Mouse (Mus musculus): Measurements from ENCODE around the gene Tmsb15b1. TPM values are rescaled to one million over a fixed set of nuclear protein-coding genes. Genes with fewer than 3 reads are reported as not detected.
"Not testable (repeated sequence)": the region's sequence is repeated elsewhere in the genome, so short reads cannot be mapped to it uniquely, and the experiment has no call there.

Gene Tmsb15b1
- polyA plus RNA-seq, 1 experiment from 2014 or later = 45.1 TPM

DNA sequence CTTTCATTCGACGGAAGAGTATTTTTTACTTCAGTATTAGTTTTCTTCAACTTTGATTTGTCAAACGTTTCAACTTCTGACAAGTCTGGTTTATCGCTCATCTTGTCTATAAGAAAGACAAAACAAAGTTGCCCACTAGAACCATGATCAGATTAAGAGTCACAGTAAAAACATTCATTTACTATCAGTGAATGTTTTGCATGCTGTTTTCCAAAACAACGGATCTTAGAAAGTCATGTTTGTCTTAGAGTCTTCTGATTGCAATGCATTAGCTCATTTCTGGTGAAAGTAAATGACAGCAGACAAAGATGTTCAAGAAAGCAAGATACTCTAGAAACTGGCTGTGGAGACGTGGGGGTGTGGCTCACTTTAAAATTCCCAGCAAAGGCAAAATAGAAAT, 1.3 kb downstream of the Tmsb15b1 start, which contains the start of gene Tmsb15b2:
Tmsb15b2 (minus strand) TSS at position 101 of the 400 bp plus-strand sequence.
- H3K27ac ChIP-seq; H3K36me3 ChIP-seq; H3K9me3 ChIP-seq; ATAC-seq (ENCODE audit: insufficient number of reproducible peaks, insufficient read depth, low FRiP score, low TSS enrichment, low read depth); H3K27me3 ChIP-seq; H3K4me1 ChIP-seq: not testable (repeated sequence)
- Histone ChIP-seq H3K9ac (peak within 1 kb of the TSS; percentile 65), H3K4me2 (peak within 1 kb of the TSS; percentile 57), H3K4me3 (peak within 1 kb of the TSS; percentile 52)
- 81% methylated on average over 6 of the region's 6 CpGs for WGBS

DNA sequence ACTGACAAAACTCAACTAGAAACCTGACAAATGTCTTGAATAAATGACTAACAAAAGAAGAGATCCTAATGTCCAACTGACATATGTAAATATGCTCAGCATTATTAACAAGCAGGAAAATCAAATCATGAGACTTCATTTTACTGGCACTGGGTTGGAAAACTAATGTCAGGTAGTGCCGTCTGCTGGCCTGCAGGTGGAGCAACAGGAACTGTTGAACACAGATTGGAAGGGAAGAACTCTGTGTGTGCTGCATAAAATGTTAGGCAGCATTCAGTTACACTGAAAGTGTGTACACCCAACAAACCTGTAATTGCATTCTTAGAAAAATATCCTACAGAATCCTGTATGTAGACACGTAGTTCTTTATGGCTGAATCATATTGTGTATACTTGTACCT, 17.0 kb downstream of the Tmsb15b1 start:
- Histone ChIP-seq H3K36me3 (no peaks in the 10 kb centered on the region), H3K27ac (no peak overlapping the region), H3K4me2 (no peak overlapping the region), H3K9ac (no peak overlapping the region), H3K4me1 (no peaks in the 10 kb centered on the region), H3K9me3 (no peaks in the 10 kb centered on the region), H3K27me3 (no peaks in the 10 kb centered on the region), H3K4me3 (no peak overlapping the region)
- WGBS = 27% methylated on average over 2 of the region's 2 CpGs
- no peak for ATAC-seq (ENCODE audit: insufficient number of reproducible peaks, insufficient read depth, low FRiP score, low TSS enrichment, low read depth)

DNA sequence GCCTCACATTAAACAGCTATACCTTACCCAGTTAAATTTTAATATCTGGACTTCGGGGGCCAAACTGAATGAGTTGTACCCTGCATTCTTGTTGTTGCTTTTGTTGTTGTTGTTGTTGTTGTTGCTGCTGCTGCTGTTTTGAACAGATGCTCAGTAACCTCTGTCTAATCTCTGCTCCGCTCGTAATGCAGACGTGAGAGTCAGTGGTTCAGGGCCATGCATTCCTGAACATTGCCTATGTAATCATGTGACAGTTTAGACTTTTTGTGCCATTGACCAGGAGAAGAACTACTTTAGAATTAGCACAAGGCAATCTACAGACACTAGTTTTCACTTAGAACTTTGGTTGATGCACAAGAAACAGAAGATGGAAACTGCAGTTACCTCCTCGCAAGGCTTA, 18.4 kb downstream of the Tmsb15b1 start:
- not testable (repeated sequence) for H3K9ac ChIP-seq; ATAC-seq (ENCODE audit: insufficient number of reproducible peaks, insufficient read depth, low FRiP score, low TSS enrichment, low read depth); H3K9me3 ChIP-seq; H3K27me3 ChIP-seq; H3K36me3 ChIP-seq; H3K4me1 ChIP-seq; H3K27ac ChIP-seq
- peak overlapping the region; percentile 52 for H3K4me2 ChIP-seq
- 57% methylated on average over 5 of the region's 5 CpGs for WGBS
- peak overlapping the region; percentile 45 for H3K4me3 ChIP-seq

DNA sequence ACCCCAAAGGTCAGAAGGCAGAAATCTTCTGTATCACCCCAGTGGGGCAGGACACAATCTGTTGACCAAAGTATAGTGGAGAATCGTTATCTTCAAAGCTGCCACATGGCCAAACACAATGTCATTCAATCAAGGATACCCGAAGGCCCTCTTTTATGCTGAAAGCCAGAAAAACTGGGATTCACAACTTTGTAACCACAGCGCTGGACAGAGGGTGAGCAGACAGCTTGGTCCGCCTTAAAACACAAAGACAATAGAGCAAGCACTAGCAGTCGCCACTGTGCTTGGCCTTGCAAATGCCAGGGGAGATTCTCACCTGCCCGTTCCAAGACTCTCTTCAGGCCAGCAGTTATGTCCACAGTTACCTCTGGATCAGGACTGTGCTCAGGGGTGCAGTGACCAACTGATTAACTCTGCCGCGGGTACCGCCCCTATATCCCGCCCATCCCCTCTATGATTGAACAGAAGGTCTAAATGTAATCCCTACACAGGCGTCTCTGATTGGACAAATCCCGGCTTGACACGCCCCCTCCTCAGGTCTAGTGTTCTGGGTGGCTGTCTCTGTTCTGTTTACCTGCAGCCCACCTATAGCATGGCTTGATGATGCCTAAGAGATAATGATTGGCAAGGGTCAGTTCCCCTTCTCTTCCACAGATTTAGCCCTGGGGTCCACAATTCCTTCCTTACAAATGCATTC, 18.9 kb downstream of the Tmsb15b1 start:
- Histone ChIP-seq H3K4me3 (peak overlapping the region; percentile 45), H3K9ac (peak overlapping the region; percentile 61; the same call in 1 of the 2 replicates), H3K4me2 (peak overlapping the region; percentile 52)
- peak; percentile 95 for ATAC-seq (ENCODE audit: insufficient number of reproducible peaks, insufficient read depth, low FRiP score, low TSS enrichment, low read depth)
- WGBS = 30% methylated on average over 13 of the region's 13 CpGs
- H3K36me3 ChIP-seq, H3K9me3 ChIP-seq, H3K27ac ChIP-seq, H3K27me3 ChIP-seq, H3K4me1 ChIP-seq: not testable (repeated sequence)

DNA sequence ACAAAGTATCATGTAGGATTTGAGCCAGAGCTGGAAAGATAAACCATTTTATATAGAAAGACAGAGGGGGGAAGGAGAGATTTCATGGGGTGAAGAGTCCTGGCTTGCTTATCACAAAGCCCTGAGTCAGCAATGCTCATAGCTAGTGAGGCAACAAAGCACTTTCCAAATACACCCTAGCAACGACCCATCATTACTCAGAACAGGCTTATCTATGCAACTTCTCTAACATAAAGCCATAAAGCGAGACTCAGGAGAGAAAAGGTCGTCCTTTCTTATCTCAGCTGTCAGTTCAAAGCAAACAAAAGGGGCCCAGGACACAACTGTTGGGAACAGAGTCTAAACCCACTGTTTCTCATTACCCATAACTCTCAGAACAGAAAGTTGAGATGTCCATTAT, 38.7 kb downstream of the Tmsb15b1 start:
- 57% methylated on average over 3 of the region's 3 CpGs for WGBS
- H3K36me3 ChIP-seq = no peaks in the 10 kb centered on the region
- no peak overlapping the region for H3K4me3 ChIP-seq
- H3K4me2 ChIP-seq = no peak overlapping the region
- no peak for ATAC-seq (ENCODE audit: insufficient number of reproducible peaks, insufficient read depth, low FRiP score, low TSS enrichment, low read depth)
- no peaks in the 10 kb centered on the region for H3K9me3 ChIP-seq
- no peak overlapping the region for H3K27ac ChIP-seq
- no peak overlapping the region for H3K9ac ChIP-seq
- no peaks in the 10 kb centered on the region for H3K4me1 ChIP-seq
- H3K27me3 ChIP-seq = 0 out of 2 replicates have a peak, but pooled peaks cover 2% of the 10 kb centered on the region

DNA sequence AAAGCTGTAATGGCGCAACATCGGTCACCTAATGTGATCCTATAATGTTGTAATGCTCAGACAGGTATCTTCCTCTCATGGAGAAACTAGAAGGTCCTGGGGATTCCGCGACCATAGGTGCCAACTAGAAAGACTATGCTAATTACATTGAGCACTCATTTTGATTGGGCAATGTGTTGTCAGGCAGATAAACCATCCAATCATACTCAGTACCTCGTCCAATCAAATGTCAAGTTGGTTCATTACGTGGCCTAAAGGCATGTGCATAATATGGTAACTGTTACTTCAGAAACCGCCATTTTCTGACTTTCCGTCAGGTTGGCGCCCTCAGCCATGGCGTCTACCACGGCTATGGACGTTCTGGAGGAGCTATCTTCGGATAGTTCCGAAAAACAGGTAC, 49.6 kb downstream of the Tmsb15b1 start, which contains the start of gene H2bfm:
H2bfm (plus strand) TSS at position 295 of the 400 bp plus-strand sequence.
- no peak for ATAC-seq (ENCODE audit: insufficient number of reproducible peaks, insufficient read depth, low FRiP score, low TSS enrichment, low read depth)
- Histone ChIP-seq H3K4me1 (no peaks in the 10 kb centered on the region), H3K27me3 (no peaks in the 10 kb centered on the region)

DNA sequence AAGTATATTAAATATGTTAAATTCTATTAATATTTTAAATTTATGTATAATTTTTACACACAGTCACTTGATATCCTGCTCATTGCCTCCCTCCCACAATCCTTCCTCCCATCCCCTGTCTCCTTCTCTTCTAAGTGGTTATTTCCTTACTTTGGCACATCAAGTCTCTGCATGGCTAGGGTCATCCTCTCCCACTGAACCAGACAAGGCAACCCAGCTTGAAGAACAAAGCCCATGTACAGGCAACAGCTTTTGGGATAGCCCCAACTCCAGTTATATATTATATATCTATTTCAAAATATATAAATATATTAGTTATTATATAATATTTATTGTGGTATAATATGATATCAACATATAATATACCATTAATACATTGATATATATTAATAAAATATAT, 50.8 kb downstream of the Tmsb15b1 start:
- H3K9me3 ChIP-seq = peaks cover 3% of the 10 kb centered on the region; the same call in 1 of the 2 replicates
- no peak for ATAC-seq (ENCODE audit: insufficient number of reproducible peaks, insufficient read depth, low FRiP score, low TSS enrichment, low read depth)
- H3K9ac ChIP-seq = no peak overlapping the region
- H3K4me2 ChIP-seq = no peak overlapping the region
- H3K4me3 ChIP-seq = no peak overlapping the region
- no peaks in the 10 kb centered on the region for H3K4me1 ChIP-seq
- H3K36me3 ChIP-seq = no peaks in the 10 kb centered on the region
- no peaks in the 10 kb centered on the region for H3K27me3 ChIP-seq
- no peak overlapping the region for H3K27ac ChIP-seq

More for the DNA sequence above, 49.6 kb downstream of the Tmsb15b1 start, which contains the start of gene H2bfm:
- WGBS = 91% methylated on average over 14 of the region's 14 CpGs
- no peaks in the 10 kb centered on the region for H3K36me3 ChIP-seq
- no peak within 1 kb of the TSS for H3K27ac ChIP-seq
- H3K4me2 ChIP-seq = no peak within 1 kb of the TSS
- H3K4me3 ChIP-seq = no peak within 1 kb of the TSS
- peaks cover 3% of the 10 kb centered on the region; the same call in 1 of the 2 replicates for H3K9me3 ChIP-seq
- no peak within 1 kb of the TSS for H3K9ac ChIP-seq

Other genes with a start within 250 kb of the Tmsb15b1 start
- gene Morf4l2, start 233.2 kb downstream of the Tmsb15b1 start, polyA plus RNA-seq (2015; fragmentation: Nextera tagmentation; extraction: Ambion mirVana) = 603 and 642 TPM in 2 replicates
- gene Glra4, start 196.7 kb downstream of the Tmsb15b1 start, polyA plus RNA-seq (2015; fragmentation: Nextera tagmentation; extraction: Ambion mirVana) = not detected in 2 replicates
- 9.5 and 9.7 TPM in 2 replicates for gene Plp1, start 154.2 kb downstream of the Tmsb15b1 start, polyA plus RNA-seq (2015; fragmentation: Nextera tagmentation; extraction: Ambion mirVana)
- 0.31 and 0.56 TPM in 2 replicates for gene Rab9b, start 108.1 kb downstream of the Tmsb15b1 start, polyA plus RNA-seq (2015; fragmentation: Nextera tagmentation; extraction: Ambion mirVana)
- not detected in 2 replicates for gene H2bfm, start 49.5 kb downstream of the Tmsb15b1 start, polyA plus RNA-seq (2015; fragmentation: Nextera tagmentation; extraction: Ambion mirVana)
- 101 and 117 TPM in 2 replicates for gene Tmsb15b2, start 1.4 kb downstream of the Tmsb15b1 start, polyA plus RNA-seq (2015; fragmentation: Nextera tagmentation; extraction: Ambion mirVana)
- gene Tmsb15l, start within 50 bp of the Tmsb15b1 start, polyA plus RNA-seq (2015; fragmentation: Nextera tagmentation; extraction: Ambion mirVana) = 5.0 and 11.3 TPM in 2 replicates
- 32.5 and 35.0 TPM in 2 replicates for gene Zcchc18, start 16.3 kb upstream of the Tmsb15b1 start, polyA plus RNA-seq (2015; fragmentation: Nextera tagmentation; extraction: Ambion mirVana)
- gene Slc25a53, start 61.4 kb upstream of the Tmsb15b1 start, polyA plus RNA-seq (2015; fragmentation: Nextera tagmentation; extraction: Ambion mirVana) = 14.1 and 14.4 TPM in 2 replicates
- gene Fam199x, start 72.7 kb upstream of the Tmsb15b1 start, polyA plus RNA-seq (2015; fragmentation: Nextera tagmentation; extraction: Ambion mirVana) = 7.8 and 8.8 TPM in 2 replicates
- not detected in 2 replicates for gene Esx1, start 145.2 kb upstream of the Tmsb15b1 start, polyA plus RNA-seq (2015; fragmentation: Nextera tagmentation; extraction: Ambion mirVana)

All from embryonic facial prominence, embryonic 13.5 days (tissue).